Mouse (Mus musculus): ENCODE measurements around the gene Atp9a. TPM values are rescaled to one million over a fixed set of nuclear protein-coding genes. Genes with fewer than 3 reads are reported as not detected.
A peak's percentile ranks its signal among the peaks of the same experiment; 100 is the strongest.

Atp9a gene
- total RNA-seq, 2 experiments from 2014 or later = 56.8 to 57.7 TPM

- DNase-seq = no peak
Observed at GRCm38 (mm10) chr2:168679381-168680199, 62.6 kb downstream of the Atp9a start.

- no peak for DNase-seq
Observed at GRCm38 (mm10) chr2:168678662-168679294, 63.4 kb downstream of the Atp9a start.

- DNase-seq = no peak
Observed at GRCm38 (mm10) chr2:168677650-168678049, 64.6 kb downstream of the Atp9a start.

- no peak for DNase-seq
Observed at GRCm38 (mm10) chr2:168671724-168672123, 70.5 kb downstream of the Atp9a start.

GRCm38 (mm10) chr2:168670241-168670640 lies 72.0 kb downstream of the Atp9a start:
- DNase-seq = no peak

GRCm38 (mm10) chr2:168669762-168670161 lies 72.4 kb downstream of the Atp9a start:
- DNase-seq = no peak

GRCm38 (mm10) chr2:168667745-168668144 lies 74.5 kb downstream of the Atp9a start:
- DNase-seq = no peak

- DNase-seq = no peak
Observed at GRCm38 (mm10) chr2:168665680-168666079, 76.5 kb downstream of the Atp9a start.

GRCm38 (mm10) chr2:168663716-168664115 lies 78.5 kb downstream of the Atp9a start:
- DNase-seq = no peak

GRCm38 (mm10) chr2:168663216-168663615 lies 79.0 kb downstream of the Atp9a start:
- no peak for DNase-seq

- DNase-seq = no peak
Observed at GRCm38 (mm10) chr2:168661802-168662201, 80.4 kb downstream of the Atp9a start.

- DNase-seq = no peak
Observed at GRCm38 (mm10) chr2:168660344-168660743, 81.9 kb downstream of the Atp9a start.

- peak; percentile 36 for DNase-seq
Observed at GRCm38 (mm10) chr2:168658551-168658950, 83.7 kb downstream of the Atp9a start.

- DNase-seq = peak; percentile 54
Observed at GRCm38 (mm10) chr2:168656569-168657308, 85.5 kb downstream of the Atp9a start.

GRCm38 (mm10) chr2:168654983-168655669 lies 87.1 kb downstream of the Atp9a start:
- peak; percentile 45 for DNase-seq

- no peak for DNase-seq
Observed at GRCm38 (mm10) chr2:168654482-168654881, 87.7 kb downstream of the Atp9a start.

GRCm38 (mm10) chr2:168651757-168652156 lies 90.5 kb downstream of the Atp9a start:
- DNase-seq = peak; percentile 45

GRCm38 (mm10) chr2:168648171-168648570 lies 94.0 kb downstream of the Atp9a start:
- DNase-seq = no peak

- no peak for DNase-seq
Observed at GRCm38 (mm10) chr2:168644855-168645254, 97.4 kb downstream of the Atp9a start.

GRCm38 (mm10) chr2:168643524-168644177 lies 98.6 kb downstream of the Atp9a start:
- DNase-seq = no peak

- DNase-seq = no peak
Observed at GRCm38 (mm10) chr2:168642187-168642586, 100.0 kb downstream of the Atp9a start.

GRCm38 (mm10) chr2:168640460-168640859 lies 101.7 kb downstream of the Atp9a start:
- DNase-seq = no peak

Data from heart, postnatal 4 days (tissue).